Mouse (Mus musculus): Measurements from ENCODE around the gene Olfr13.

GRCm38 (mm10) chr6:43171840-43172239, at the start of gene Olfr13:
- no peak for TF ChIP-seq CTCF (IDR thresholded peaks at IDR 0.05; ENCODE audit: insufficient read depth, low read length)
- no peak for TF ChIP-seq POLR2A (IDR thresholded peaks at IDR 0.05; ENCODE audit: borderline replicate concordance, extremely low read depth, low read depth, low read length)
